Mouse (Mus musculus): ENCODE data around the gene Zan. TPM values are rescaled to one million over a fixed set of nuclear protein-coding genes. Genes with fewer than 3 reads are reported as not detected.
A peak's percentile ranks its signal among the peaks of the same experiment; 100 is the strongest.

The Zan gene
- polyA plus RNA-seq, 1 experiment from 2014 or later: 0.17 TPM

DNA sequence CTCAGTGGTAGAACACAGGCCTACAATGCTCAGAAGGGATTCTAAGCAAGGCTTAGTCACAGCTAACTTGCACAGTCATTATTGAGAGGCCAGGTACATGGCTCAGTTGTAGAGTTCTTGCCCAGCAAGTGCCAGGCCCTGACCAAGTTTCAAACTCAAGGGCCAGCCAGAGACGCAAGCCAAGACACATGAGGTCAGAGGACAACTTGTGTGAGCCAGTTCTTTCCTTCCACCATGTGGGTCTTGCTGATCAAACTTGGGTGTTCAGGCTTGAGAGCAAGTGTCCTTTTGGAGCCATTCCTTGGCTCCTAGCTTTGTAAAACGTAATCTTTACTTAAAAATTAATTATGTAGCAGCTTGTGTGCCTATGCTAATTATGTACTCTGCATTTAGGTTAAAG, 72.8 kb downstream of the Zan start:
- Histone ChIP-seq H3K27me3 (ENCODE audit: control insufficient read depth, insufficient read depth, low read length) (no peaks in the 10 kb centered on the region), H3K9me3 (ENCODE audit: control insufficient read depth, low read length) (no peaks in the 10 kb centered on the region), H3K36me3 (replicated peaks; ENCODE audit: control insufficient read depth, insufficient read depth) (no peaks in the 10 kb centered on the region), H3K4me2 (replicated peaks) (no peak overlapping the region), H3K4me1 (replicated peaks; ENCODE audit: control insufficient read depth, insufficient read depth, low read length) (peaks cover 9% of the 10 kb centered on the region), H3K9ac (no peak overlapping the region), H3K27ac (no peak overlapping the region), H3K4me3 (replicated peaks; ENCODE audit: low read length) (no peak overlapping the region)
- WGBS: 81% methylated on average over 2 of the region's 2 CpGs
- no peak for ATAC-seq (ENCODE audit: low FRiP score)
- DNase-seq (ENCODE audit: low spot score): no peak

DNA sequence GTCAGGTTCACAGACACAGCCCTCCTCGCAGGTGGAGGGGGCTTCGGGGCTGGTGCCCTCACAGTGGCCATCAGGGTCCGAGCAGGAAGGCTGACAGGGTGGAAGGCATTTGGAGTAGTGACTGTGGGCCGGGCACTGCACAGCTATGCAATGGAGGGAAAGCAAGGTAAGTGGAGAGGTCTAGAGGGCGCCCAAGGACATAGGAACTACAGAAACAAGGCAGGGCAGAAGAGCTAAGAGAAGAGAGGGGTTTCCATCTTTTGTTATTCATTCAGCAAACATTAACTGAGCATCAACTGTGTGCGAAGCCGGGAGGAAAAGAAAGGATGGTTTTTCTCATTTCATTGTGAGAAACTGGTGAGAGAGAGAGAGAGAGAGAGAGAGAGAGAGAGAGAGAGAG, 82.4 kb downstream of the Zan start:
- Histone ChIP-seq H3K27ac (no peak overlapping the region), H3K9ac (no peak overlapping the region), H3K9me3 (ENCODE audit: control insufficient read depth, low read length) (no peaks in the 10 kb centered on the region), H3K27me3 (ENCODE audit: control insufficient read depth, insufficient read depth, low read length) (no peaks in the 10 kb centered on the region), H3K36me3 (replicated peaks; ENCODE audit: control insufficient read depth, insufficient read depth) (no peaks in the 10 kb centered on the region), H3K4me2 (replicated peaks) (no peak overlapping the region), H3K4me3 (replicated peaks; ENCODE audit: low read length) (no peak overlapping the region), H3K4me1 (replicated peaks; ENCODE audit: control insufficient read depth, insufficient read depth, low read length) (no peaks in the 10 kb centered on the region)
- no peak for ATAC-seq (ENCODE audit: low FRiP score)
- WGBS: 46% methylated on average over 7 of the region's 7 CpGs
- no peak for DNase-seq (ENCODE audit: low spot score)

DNA sequence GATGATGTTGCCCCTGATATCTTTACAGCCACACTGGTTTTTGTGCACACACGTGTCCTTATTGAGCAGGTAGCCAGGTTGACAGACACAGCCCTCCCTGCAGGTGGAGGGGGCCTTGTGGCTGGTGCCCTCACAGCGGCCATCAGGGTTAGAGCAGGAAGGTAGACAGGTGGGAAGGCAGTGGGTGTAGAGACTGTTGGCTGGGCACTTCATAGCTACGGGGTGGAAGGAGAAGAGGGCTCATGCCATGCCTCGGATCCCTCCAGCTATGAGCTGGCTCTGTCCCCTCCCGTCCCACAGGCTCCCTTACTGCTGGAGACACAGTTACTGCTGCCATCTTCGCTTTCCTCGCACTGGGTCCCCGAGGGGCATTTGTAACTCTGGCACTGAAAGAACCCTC, 85.2 kb downstream of the Zan start:
- no peak overlapping the region for H3K4me3 ChIP-seq (replicated peaks; ENCODE audit: low read length)
- no peak for ATAC-seq (ENCODE audit: low FRiP score)
- WGBS: 85% methylated on average over 8 of the region's 8 CpGs
- DNase-seq (ENCODE audit: low spot score): no peak
- H3K4me1 ChIP-seq (replicated peaks; ENCODE audit: control insufficient read depth, insufficient read depth, low read length): no peaks in the 10 kb centered on the region
- no peaks in the 10 kb centered on the region for H3K27me3 ChIP-seq (ENCODE audit: control insufficient read depth, insufficient read depth, low read length)
- no peaks in the 10 kb centered on the region for H3K36me3 ChIP-seq (replicated peaks; ENCODE audit: control insufficient read depth, insufficient read depth)
- H3K27ac ChIP-seq: no peak overlapping the region
- H3K9me3 ChIP-seq (ENCODE audit: control insufficient read depth, low read length): no peaks in the 10 kb centered on the region
- no peak overlapping the region for H3K4me2 ChIP-seq (replicated peaks)
- no peak overlapping the region for H3K9ac ChIP-seq

DNA sequence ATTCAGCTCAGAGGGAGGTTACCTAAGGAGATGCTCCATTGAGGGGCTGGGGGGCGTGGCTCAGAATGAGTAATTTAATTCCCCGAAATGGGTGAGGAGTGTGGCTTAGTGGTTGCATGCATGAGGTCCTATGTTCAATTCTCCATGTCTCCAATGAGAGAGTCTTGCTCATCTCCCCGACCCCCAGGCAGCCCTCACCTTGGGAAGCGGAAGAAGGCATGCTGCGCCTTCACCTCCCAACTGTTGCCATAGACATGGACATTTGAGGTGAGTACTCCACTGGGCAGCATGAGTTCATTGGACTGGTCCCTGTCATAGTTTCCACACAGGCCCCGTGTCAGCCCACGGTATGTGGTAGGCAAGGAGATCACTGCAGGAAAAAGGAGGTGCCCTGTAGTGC, 90.2 kb downstream of the Zan start:
- Histone ChIP-seq H3K36me3 (replicated peaks; ENCODE audit: control insufficient read depth, insufficient read depth) (no peaks in the 10 kb centered on the region), H3K9ac (no peak overlapping the region), H3K4me2 (replicated peaks) (no peak overlapping the region), H3K27ac (no peak overlapping the region), H3K4me3 (replicated peaks; ENCODE audit: low read length) (no peak overlapping the region), H3K27me3 (ENCODE audit: control insufficient read depth, insufficient read depth, low read length) (no peaks in the 10 kb centered on the region), H3K4me1 (replicated peaks; ENCODE audit: control insufficient read depth, insufficient read depth, low read length) (no peaks in the 10 kb centered on the region), H3K9me3 (ENCODE audit: control insufficient read depth, low read length) (no peaks in the 10 kb centered on the region)
- DNase-seq (ENCODE audit: low spot score): no peak
- 84% methylated on average over 7 of the region's 7 CpGs for WGBS
- no peak for ATAC-seq (ENCODE audit: low FRiP score)

DNA sequence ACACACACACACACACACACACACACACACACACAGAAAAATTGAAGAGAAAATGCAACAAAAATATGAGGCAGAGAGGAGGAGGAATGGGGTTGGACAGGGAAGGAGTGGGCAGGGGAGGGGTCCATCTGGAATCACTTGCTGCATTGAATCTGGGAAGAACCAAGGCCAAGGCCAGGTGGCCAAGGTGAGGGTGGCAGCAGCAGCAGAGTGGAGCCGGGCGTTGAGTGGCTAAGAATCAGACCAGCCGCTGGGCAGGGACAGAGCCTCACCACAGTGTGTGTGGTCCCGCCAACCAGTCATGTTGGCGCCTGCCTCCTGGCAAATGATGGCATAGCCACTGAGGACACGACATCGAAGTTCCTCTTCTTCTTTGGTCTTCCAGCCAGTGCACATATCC, 93.4 kb downstream of the Zan start:
- no peak for ATAC-seq (ENCODE audit: low FRiP score)
- Histone ChIP-seq H3K9ac (no peak overlapping the region), H3K4me2 (replicated peaks) (no peak overlapping the region), H3K27ac (no peak overlapping the region), H3K27me3 (ENCODE audit: control insufficient read depth, insufficient read depth, low read length) (no peaks in the 10 kb centered on the region), H3K36me3 (replicated peaks; ENCODE audit: control insufficient read depth, insufficient read depth) (no peaks in the 10 kb centered on the region), H3K4me3 (replicated peaks; ENCODE audit: low read length) (no peak overlapping the region), H3K9me3 (ENCODE audit: control insufficient read depth, low read length) (no peaks in the 10 kb centered on the region), H3K4me1 (replicated peaks; ENCODE audit: control insufficient read depth, insufficient read depth, low read length) (no peaks in the 10 kb centered on the region)
- DNase-seq (ENCODE audit: low spot score): no peak
- WGBS: 88% methylated on average over 7 of the region's 7 CpGs

DNA sequence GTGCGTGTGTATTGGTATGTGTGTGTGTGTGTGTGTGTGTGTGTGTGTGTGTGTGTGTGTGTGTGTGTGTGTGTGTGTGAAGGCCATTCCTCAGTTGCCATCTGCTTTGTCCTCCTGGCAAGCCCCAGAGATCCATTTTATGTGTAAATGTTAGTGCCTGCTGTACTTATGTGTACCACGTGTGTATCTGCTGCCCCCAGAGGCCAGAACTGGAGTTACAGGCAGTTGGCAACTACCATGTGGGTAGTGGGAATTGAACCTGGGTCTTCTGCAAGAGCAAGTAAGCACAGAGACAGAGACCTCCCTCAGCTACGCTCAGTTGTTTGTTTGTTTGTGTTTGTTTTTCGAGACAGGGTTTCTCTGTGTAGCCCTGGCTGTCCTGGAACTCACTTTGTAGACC, 95.7 kb downstream of the Zan start:
- no peak for ATAC-seq (ENCODE audit: low FRiP score)

DNA sequence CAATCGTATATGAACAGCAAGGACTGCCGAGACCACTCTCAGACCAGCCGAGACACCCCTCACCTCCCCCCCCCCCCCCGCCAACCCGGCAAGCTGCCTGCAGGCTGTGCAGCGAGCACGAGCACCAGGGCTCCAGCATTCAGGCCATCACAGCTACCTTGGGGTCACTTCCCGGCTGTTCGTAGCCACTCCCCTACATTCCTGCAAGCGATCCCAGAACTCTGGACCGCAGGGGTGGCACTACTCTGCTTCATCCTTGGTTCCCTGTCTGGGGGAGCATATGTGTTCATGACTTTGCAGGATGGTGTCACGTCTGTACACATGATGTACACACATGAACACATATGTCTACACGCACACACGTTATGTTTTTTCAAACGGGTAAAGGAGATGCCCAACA, 99.3 kb downstream of the Zan start:
- Histone ChIP-seq H3K9me3 (ENCODE audit: control insufficient read depth, low read length) (no peaks in the 10 kb centered on the region), H3K4me2 (replicated peaks) (no peak overlapping the region), H3K27ac (no peak overlapping the region), H3K27me3 (ENCODE audit: control insufficient read depth, insufficient read depth, low read length) (no peaks in the 10 kb centered on the region), H3K4me1 (replicated peaks; ENCODE audit: control insufficient read depth, insufficient read depth, low read length) (no peaks in the 10 kb centered on the region; the same call in 1 of the 2 replicates), H3K9ac (no peak overlapping the region), H3K36me3 (replicated peaks; ENCODE audit: control insufficient read depth, insufficient read depth) (peaks cover 9% of the 10 kb centered on the region; the same call in 1 of the 2 replicates), H3K4me3 (replicated peaks; ENCODE audit: low read length) (no peak overlapping the region)
- ATAC-seq (ENCODE audit: low FRiP score) (no peak), DNase-seq (ENCODE audit: low spot score) (no peak)
- 39% methylated on average over 11 of the region's 15 CpGs for WGBS

More for the DNA sequence above, 95.7 kb downstream of the Zan start:
- Histone ChIP-seq H3K4me3 (replicated peaks; ENCODE audit: low read length) (no peak overlapping the region), H3K36me3 (replicated peaks; ENCODE audit: control insufficient read depth, insufficient read depth) (no peaks in the 10 kb centered on the region), H3K27me3 (ENCODE audit: control insufficient read depth, insufficient read depth, low read length) (no peaks in the 10 kb centered on the region), H3K9me3 (ENCODE audit: control insufficient read depth, low read length) (no peaks in the 10 kb centered on the region), H3K4me1 (replicated peaks; ENCODE audit: control insufficient read depth, insufficient read depth, low read length) (no peaks in the 10 kb centered on the region; the same call in 1 of the 2 replicates), H3K9ac (no peak overlapping the region), H3K27ac (no peak overlapping the region), H3K4me2 (replicated peaks) (no peak overlapping the region)
- DNase-seq (ENCODE audit: low spot score): peak; percentile 71
- 62% methylated on average over 4 of the region's 4 CpGs for WGBS

DNA sequence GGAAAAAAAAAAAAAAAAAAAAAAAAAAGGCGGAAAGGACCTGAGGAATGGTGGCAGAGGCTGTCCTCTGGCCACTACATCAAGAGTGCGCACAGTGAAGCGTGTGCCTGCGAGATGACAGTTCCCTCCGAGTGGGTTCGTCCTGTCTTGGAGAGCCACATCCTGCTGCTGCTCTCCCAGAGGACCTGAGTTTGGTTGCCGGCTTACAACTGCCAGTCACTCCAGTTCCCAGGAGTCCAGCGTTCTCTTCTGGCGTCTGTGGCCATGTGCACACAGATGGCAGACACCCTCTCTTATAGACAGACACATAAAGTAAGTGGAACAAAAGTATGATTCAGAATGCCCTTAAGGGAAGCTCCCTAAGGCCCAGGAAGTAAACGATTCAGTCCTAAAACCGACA, 99.7 kb downstream of the Zan start:
- H3K4me1 ChIP-seq (replicated peaks; ENCODE audit: control insufficient read depth, insufficient read depth, low read length): no peaks in the 10 kb centered on the region; the same call in 1 of the 2 replicates
- H3K9me3 ChIP-seq (ENCODE audit: control insufficient read depth, low read length): no peaks in the 10 kb centered on the region
- no peaks in the 10 kb centered on the region for H3K27me3 ChIP-seq (ENCODE audit: control insufficient read depth, insufficient read depth, low read length)
- H3K4me3 ChIP-seq (replicated peaks; ENCODE audit: low read length): no peak overlapping the region
- H3K36me3 ChIP-seq (replicated peaks; ENCODE audit: control insufficient read depth, insufficient read depth): peaks cover 13% of the 10 kb centered on the region; the same call in 1 of the 2 replicates
- no peak overlapping the region for H3K27ac ChIP-seq
- 30% methylated on average over 10 of the region's 11 CpGs for WGBS
- DNase-seq (ENCODE audit: low spot score) (no peak), ATAC-seq (ENCODE audit: low FRiP score) (no peak)
- H3K4me2 ChIP-seq (replicated peaks): no peak overlapping the region
- no peak overlapping the region for H3K9ac ChIP-seq

DNA sequence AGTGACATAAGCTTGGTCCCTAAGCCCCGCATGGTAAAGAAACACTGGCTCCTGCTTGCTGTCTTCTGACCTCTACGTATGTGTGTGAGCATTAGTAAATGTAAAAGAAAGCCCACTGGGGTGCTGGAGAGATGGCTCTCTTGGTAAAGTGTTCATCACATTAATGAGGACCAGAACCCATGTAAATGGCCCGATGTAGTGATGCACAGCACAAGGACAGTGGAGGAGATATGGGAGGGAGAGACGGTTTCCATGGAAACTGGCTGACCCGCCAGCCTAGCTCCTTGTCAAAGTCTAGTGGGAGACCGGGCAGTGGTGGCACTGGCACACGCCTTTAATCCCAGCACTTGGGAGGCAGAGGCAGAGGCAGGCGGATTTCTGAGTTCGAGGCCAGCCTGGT, 100.1 kb downstream of the Zan start:
- H3K4me3 ChIP-seq (replicated peaks; ENCODE audit: low read length): no peak overlapping the region
- no peak for DNase-seq (ENCODE audit: low spot score)
- H3K4me2 ChIP-seq (replicated peaks): no peak overlapping the region
- peaks cover 14% of the 10 kb centered on the region; the same call in 1 of the 2 replicates for H3K36me3 ChIP-seq (replicated peaks; ENCODE audit: control insufficient read depth, insufficient read depth)
- no peak overlapping the region for H3K27ac ChIP-seq
- WGBS: 57% methylated on average over 9 of the region's 9 CpGs
- H3K4me1 ChIP-seq (replicated peaks; ENCODE audit: control insufficient read depth, insufficient read depth, low read length): no peaks in the 10 kb centered on the region; the same call in 1 of the 2 replicates
- H3K9me3 ChIP-seq (ENCODE audit: control insufficient read depth, low read length): no peaks in the 10 kb centered on the region
- no peak overlapping the region for H3K9ac ChIP-seq
- H3K27me3 ChIP-seq (ENCODE audit: control insufficient read depth, insufficient read depth, low read length): no peaks in the 10 kb centered on the region
- no peak for ATAC-seq (ENCODE audit: low FRiP score)

DNA sequence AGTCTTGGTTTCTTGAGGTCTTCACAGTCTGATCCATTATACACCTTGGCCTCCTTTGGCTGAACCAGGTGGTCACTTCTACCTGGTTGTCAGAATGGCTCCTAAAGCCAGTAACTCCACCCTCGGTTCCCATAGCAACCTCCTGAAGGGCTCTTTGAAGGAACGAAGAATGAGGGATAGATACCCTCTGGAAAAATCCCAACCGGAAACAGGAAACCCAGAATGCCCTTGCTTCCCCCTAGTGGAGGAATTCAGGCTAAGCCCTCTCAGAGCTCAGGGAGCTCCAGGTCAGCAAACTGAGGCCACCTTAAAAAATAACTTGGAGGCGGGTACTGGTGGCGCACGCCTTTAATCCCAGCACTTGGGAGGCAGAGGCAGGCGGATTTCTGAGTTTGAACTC, 100.7 kb downstream of the Zan start:
- 41% methylated on average over 7 of the region's 7 CpGs for WGBS
- no peaks in the 10 kb centered on the region for H3K27me3 ChIP-seq (ENCODE audit: control insufficient read depth, insufficient read depth, low read length)
- no peak for DNase-seq (ENCODE audit: low spot score)

More for the DNA sequence above, 100.7 kb downstream of the Zan start:
- peaks cover 14% of the 10 kb centered on the region; the same call in 1 of the 2 replicates for H3K36me3 ChIP-seq (replicated peaks; ENCODE audit: control insufficient read depth, insufficient read depth)
- no peaks in the 10 kb centered on the region; the same call in 1 of the 2 replicates for H3K4me1 ChIP-seq (replicated peaks; ENCODE audit: control insufficient read depth, insufficient read depth, low read length)
- H3K9ac ChIP-seq: no peak overlapping the region
- H3K27ac ChIP-seq: no peak overlapping the region
- H3K9me3 ChIP-seq (ENCODE audit: control insufficient read depth, low read length): no peaks in the 10 kb centered on the region
- H3K4me3 ChIP-seq (replicated peaks; ENCODE audit: low read length): no peak overlapping the region
- H3K4me2 ChIP-seq (replicated peaks): no peak overlapping the region
- ATAC-seq (ENCODE audit: low FRiP score): no peak
